Mouse (Mus musculus): Measurements from ENCODE around the gene Slc38a4.

GRCm38 (mm10) chr15:97003851-97004524 lies 51.8 kb downstream of the Slc38a4 start:
- TF ChIP-seq GATA1 (IDR thresholded peaks at IDR 0.05; ENCODE audit: borderline replicate concordance, low read length) (no peak), FLI1 (IDR thresholded peaks at IDR 0.05; ENCODE audit: low read length) (no peak)
